Mouse (Mus musculus): ENCODE measurements around the gene Prss41. TPM values are rescaled to one million over a fixed set of nuclear protein-coding genes. Genes with fewer than 3 reads are reported as not detected.

Gene Prss41
- polyA plus RNA-seq, 1 experiment from 2014 or later, result 6.2 TPM

- WGBS, result 46% methylated on average over 2 of the region's 2 CpGs
These were observed 53.0 kb downstream of the Prss41 start for GRCm38 (mm10) chr17:23791079-23791357.

GRCm38 (mm10) chr17:23790269-23791078, 53.5 kb downstream of the Prss41 start, which contains the start of gene Srrm2:
Gene Srrm2 (plus strand): TSS chr17:23790532.
- H3K4me3 ChIP-seq (ENCODE audit: low read depth, low read length), result peak within 1 kb of the TSS; percentile 38
- peaks cover 7% of the 10 kb centered on the region; the same call in 1 of the 2 replicates for H3K4me1 ChIP-seq (replicated peaks; ENCODE audit: control insufficient read depth, insufficient read depth, low read length)
- H3K9ac ChIP-seq (ENCODE audit: low read depth, low read length), result peak within 1 kb of the TSS; percentile 72
- H3K9me3 ChIP-seq (ENCODE audit: control insufficient read depth), result no peaks in the 10 kb centered on the region
- TF ChIP-seq CTCF (IDR thresholded peaks at IDR 0.05; ENCODE audit: low read depth), result no peak
- peak within 1 kb of the TSS; percentile 76 for H3K27ac ChIP-seq (ENCODE audit: low read depth, low read length)
- no peaks in the 10 kb centered on the region for H3K36me3 ChIP-seq (ENCODE audit: control insufficient read depth, insufficient read depth)
- H3K4me2 ChIP-seq (replicated peaks; ENCODE audit: low read depth), result peak within 1 kb of the TSS; percentile 77
- 4% methylated on average over 29 of the region's 29 CpGs for WGBS
- no peaks in the 10 kb centered on the region for H3K27me3 ChIP-seq (replicated peaks; ENCODE audit: control insufficient read depth, insufficient read depth, low read length)
- ATAC-seq, result peak; percentile 37; the same call in 1 of the 2 replicates

More at GRCm38 (mm10) chr17:23791079-23791357, 53.0 kb downstream of the Prss41 start:
- Histone ChIP-seq H3K4me2 (replicated peaks; ENCODE audit: low read depth) (peak overlapping the region; percentile 77), H3K4me1 (replicated peaks; ENCODE audit: control insufficient read depth, insufficient read depth, low read length) (peaks cover 7% of the 10 kb centered on the region; the same call in 1 of the 2 replicates), H3K36me3 (ENCODE audit: control insufficient read depth, insufficient read depth) (no peaks in the 10 kb centered on the region), H3K27me3 (replicated peaks; ENCODE audit: control insufficient read depth, insufficient read depth, low read length) (no peaks in the 10 kb centered on the region), H3K9ac (ENCODE audit: low read depth, low read length) (no peak overlapping the region), H3K4me3 (ENCODE audit: low read depth, low read length) (no peak overlapping the region), H3K27ac (ENCODE audit: low read depth, low read length) (0 out of 2 replicates have a peak overlapping the region, but pooled peaks have one; percentile 76), H3K9me3 (ENCODE audit: control insufficient read depth) (no peaks in the 10 kb centered on the region)
- peak; percentile 24; the same call in 1 of the 2 replicates for ATAC-seq
- no peak for TF ChIP-seq CTCF (IDR thresholded peaks at IDR 0.05; ENCODE audit: low read depth)

- H3K9me3 ChIP-seq (ENCODE audit: control insufficient read depth), result no peaks in the 10 kb centered on the region
- no peaks in the 10 kb centered on the region for H3K27me3 ChIP-seq (replicated peaks; ENCODE audit: control insufficient read depth, insufficient read depth, low read length)
- H3K27ac ChIP-seq (ENCODE audit: low read depth, low read length), result 0 out of 2 replicates have a peak overlapping the region, but pooled peaks have one; percentile 76
- peaks cover 7% of the 10 kb centered on the region; the same call in 1 of the 2 replicates for H3K4me1 ChIP-seq (replicated peaks; ENCODE audit: control insufficient read depth, insufficient read depth, low read length)
- H3K36me3 ChIP-seq (ENCODE audit: control insufficient read depth, insufficient read depth), result no peaks in the 10 kb centered on the region
- peak overlapping the region; percentile 77 for H3K4me2 ChIP-seq (replicated peaks; ENCODE audit: low read depth)
- H3K4me3 ChIP-seq (ENCODE audit: low read depth, low read length), result peak overlapping the region; percentile 38
- peak overlapping the region; percentile 72 for H3K9ac ChIP-seq (ENCODE audit: low read depth, low read length)
- ATAC-seq, result no peak
- 34% methylated on average over 8 of the region's 8 CpGs for WGBS
- TF ChIP-seq CTCF (IDR thresholded peaks at IDR 0.05; ENCODE audit: low read depth), result no peak
These were observed 54.2 kb downstream of the Prss41 start for GRCm38 (mm10) chr17:23789749-23790268.

- Histone ChIP-seq H3K9ac (ENCODE audit: low read depth, low read length) (no peak overlapping the region), H3K27ac (ENCODE audit: low read depth, low read length) (no peak overlapping the region), H3K36me3 (ENCODE audit: control insufficient read depth, insufficient read depth) (no peaks in the 10 kb centered on the region), H3K9me3 (ENCODE audit: control insufficient read depth) (no peaks in the 10 kb centered on the region), H3K4me1 (replicated peaks; ENCODE audit: control insufficient read depth, insufficient read depth, low read length) (peaks cover 7% of the 10 kb centered on the region; the same call in 1 of the 2 replicates), H3K27me3 (replicated peaks; ENCODE audit: control insufficient read depth, insufficient read depth, low read length) (no peaks in the 10 kb centered on the region), H3K4me3 (ENCODE audit: low read depth, low read length) (no peak overlapping the region), H3K4me2 (replicated peaks; ENCODE audit: low read depth) (no peak overlapping the region)
- TF ChIP-seq CTCF (IDR thresholded peaks at IDR 0.05; ENCODE audit: low read depth), result no peak
- no peak for ATAC-seq
- 84% methylated on average over 4 of the region's 4 CpGs for WGBS
These were observed 55.0 kb downstream of the Prss41 start for GRCm38 (mm10) chr17:23788973-23789372.

Small RNA genes within 50 kb of the gene (microRNA-seq; reads per million reads assigned to microRNA genes)
- gene Mir5125, result not detected

Other genes starting within 250 kb of the Prss41 start
- 3.1 and 3.4 TPM in 2 replicates for gene Zfp13, start 244.7 kb downstream of the Prss41 start, polyA plus RNA-seq (2015; fragmentation: Nextera tagmentation; extraction: Ambion mirVana)
- not detected in 2 replicates for gene Zscan10, start 243.3 kb downstream of the Prss41 start, polyA plus RNA-seq (2015; fragmentation: Nextera tagmentation; extraction: Ambion mirVana)
- gene Mmp25, start 198.9 kb downstream of the Prss41 start, polyA plus RNA-seq (2015; fragmentation: Nextera tagmentation; extraction: Ambion mirVana), result 0.13 and 0.16 TPM in 2 replicates
- gene Bicdl2, start 183.7 kb downstream of the Prss41 start, polyA plus RNA-seq (2015; fragmentation: Nextera tagmentation; extraction: Ambion mirVana), result 7.8 and 8.5 TPM in 2 replicates
- gene Hcfc1r1, start 170.6 kb downstream of the Prss41 start, polyA plus RNA-seq (2015; fragmentation: Nextera tagmentation; extraction: Ambion mirVana), result 131 and 136 TPM in 2 replicates
- 14.7 and 15.5 TPM in 2 replicates for gene Thoc6, start 170.3 kb downstream of the Prss41 start, polyA plus RNA-seq (2015; fragmentation: Nextera tagmentation; extraction: Ambion mirVana)
- 46.6 and 50.9 TPM in 2 replicates for gene Tnfrsf12a, start 166.7 kb downstream of the Prss41 start, polyA plus RNA-seq (2015; fragmentation: Nextera tagmentation; extraction: Ambion mirVana)
- gene Cldn6, start 164.9 kb downstream of the Prss41 start, polyA plus RNA-seq (2015; fragmentation: Nextera tagmentation; extraction: Ambion mirVana), result 0.38 and 0.42 TPM in 2 replicates
- 0.23 and 0.34 TPM in 2 replicates for gene Cldn9, start 160.1 kb downstream of the Prss41 start, polyA plus RNA-seq (2015; fragmentation: Nextera tagmentation; extraction: Ambion mirVana)
- gene 1520401A03Rik, start 121.4 kb downstream of the Prss41 start, polyA plus RNA-seq (2015; fragmentation: Nextera tagmentation; extraction: Ambion mirVana), result 0.05 TPM in 1 of 2 replicates, not detected in the other
- 12.4 and 12.6 TPM in 2 replicates for gene Pkmyt1, start 117.8 kb downstream of the Prss41 start, polyA plus RNA-seq (2015; fragmentation: Nextera tagmentation; extraction: Ambion mirVana)
- 15.0 and 15.9 TPM in 2 replicates for gene Paqr4, start 103.3 kb downstream of the Prss41 start, polyA plus RNA-seq (2015; fragmentation: Nextera tagmentation; extraction: Ambion mirVana)
- gene Kremen2, start 98.3 kb downstream of the Prss41 start, polyA plus RNA-seq (2015; fragmentation: Nextera tagmentation; extraction: Ambion mirVana), result 2.7 and 2.8 TPM in 2 replicates
- gene Flywch1, start 72.6 kb downstream of the Prss41 start, polyA plus RNA-seq (2015; fragmentation: Nextera tagmentation; extraction: Ambion mirVana), result 36.8 and 39.0 TPM in 2 replicates
- 17.6 and 19.1 TPM in 2 replicates for gene Flywch2, start 58.1 kb downstream of the Prss41 start, polyA plus RNA-seq (2015; fragmentation: Nextera tagmentation; extraction: Ambion mirVana)
- gene Srrm2, start 53.6 kb downstream of the Prss41 start, polyA plus RNA-seq (2015; fragmentation: Nextera tagmentation; extraction: Ambion mirVana), result 185 and 230 TPM in 2 replicates
- 994 and 1,025 TPM in 2 replicates for gene Elob, start 15.0 kb downstream of the Prss41 start, polyA plus RNA-seq (2015; fragmentation: Nextera tagmentation; extraction: Ambion mirVana)
- not detected in 2 replicates for gene Prss33, start 8.1 kb downstream of the Prss41 start, polyA plus RNA-seq (2015; fragmentation: Nextera tagmentation; extraction: Ambion mirVana)
- 16.2 and 23.1 TPM in 2 replicates for gene Prss32, start 317 bp downstream of the Prss41 start, polyA plus RNA-seq (2015; fragmentation: Nextera tagmentation; extraction: Ambion mirVana)
- not detected in 2 replicates for gene Prss21, start 23.9 kb upstream of the Prss41 start, polyA plus RNA-seq (2015; fragmentation: Nextera tagmentation; extraction: Ambion mirVana)
- 3.8 and 6.3 TPM in 2 replicates for gene Dcpp1, start 36.7 kb upstream of the Prss41 start, polyA plus RNA-seq (2015; fragmentation: Nextera tagmentation; extraction: Ambion mirVana)
- gene Dcpp2, start 36.7 kb upstream of the Prss41 start, polyA plus RNA-seq (2015; fragmentation: Nextera tagmentation; extraction: Ambion mirVana), result not detected in 2 replicates
- 4.7 and 7.6 TPM in 2 replicates for gene Dcpp3, start 73.3 kb upstream of the Prss41 start, polyA plus RNA-seq (2015; fragmentation: Nextera tagmentation; extraction: Ambion mirVana)
- gene Sbp, start 97.5 kb upstream of the Prss41 start, polyA plus RNA-seq (2015; fragmentation: Nextera tagmentation; extraction: Ambion mirVana), result not detected in 2 replicates
- gene Sbpl, start 111.1 kb upstream of the Prss41 start, polyA plus RNA-seq (2015; fragmentation: Nextera tagmentation; extraction: Ambion mirVana), result not detected in 2 replicates
- gene Prss30, start 136.4 kb upstream of the Prss41 start, polyA plus RNA-seq (2015; fragmentation: Nextera tagmentation; extraction: Ambion mirVana), result 4.7 and 12.1 TPM in 2 replicates
- 0.09 TPM in 1 of 2 replicates, not detected in the other for gene Prss22, start 153.9 kb upstream of the Prss41 start, polyA plus RNA-seq (2015; fragmentation: Nextera tagmentation; extraction: Ambion mirVana)
- gene Prss27, start 194.0 kb upstream of the Prss41 start, polyA plus RNA-seq (2015; fragmentation: Nextera tagmentation; extraction: Ambion mirVana), result 0.12 and 0.18 TPM in 2 replicates
- gene Kctd5, start 229.3 kb upstream of the Prss41 start, polyA plus RNA-seq (2015; fragmentation: Nextera tagmentation; extraction: Ambion mirVana), result 58.5 and 61.3 TPM in 2 replicates

All from intestine, postnatal 0 days (tissue).